Comparison of ENCODE assay signal across 10 mouse cellular contexts in genomic region chr2:112449597-112450296, GRCm38 (mm10). TPM values are rescaled to one million over a fixed set of nuclear protein-coding genes. Genes with fewer than 3 reads are reported as not detected.
A peak's percentile ranks its signal among the peaks of the same experiment; 100 is the strongest.
DNase-seq lines count a peak whose midpoint lies in the region; ATAC-seq and TF ChIP-seq lines count a peak whose summit lies in the region.
"Had no signal": no experiment of that assay in that cellular context is flagged by ENCODE, and none has a peak within 500 bp of the region (broad histone marks: within the 10 kb centered on the region; RNA-seq: fewer than 3 reads in every experiment).

No protein-coding gene starts in this region.

- no peaks in the 10 kb centered on the region for H3K36me3 ChIP-seq in midbrain, embryonic 11.5 days (ENCODE audit: control insufficient read depth, insufficient read depth, low read length)

- TF ChIP-seq POLR2A in cortical plate, adult 2 months (IDR thresholded peaks at IDR 0.05; ENCODE audit: extremely low read depth, insufficient read depth, low read length) = no peak

- peak; percentile 31; the same call in 1 of the 2 replicates for TF ChIP-seq CTCF in cortical plate, adult 2 months (IDR thresholded peaks at IDR 0.05; ENCODE audit: extremely low read depth, insufficient read depth, low read length)

- no peaks in the 10 kb centered on the region for H3K4me1 ChIP-seq in cortical plate, adult 2 months (ENCODE audit: control insufficient read depth, insufficient read depth, low read length)
- no peaks in the 10 kb centered on the region; the same call in 1 of the 2 replicates for H3K4me1 ChIP-seq in midbrain, embryonic 11.5 days (ENCODE audit: control insufficient read depth, insufficient read depth, low read length)

- H3K9ac ChIP-seq in midbrain, embryonic 11.5 days (ENCODE audit: low read length) = no peak overlapping the region

- DNase-seq in heart, postnatal 10 days = peak; percentile 28 to 49
- DNase-seq in heart, adult 8-10 months (ENCODE audit: low spot score) = no peak
- DNase-seq in urinary bladder, postnatal 25 days (ENCODE audit: low spot score) = peak; percentile 11
- DNase-seq in urinary bladder, postnatal 10 days (ENCODE audit: low spot score) = no peak
- DNase-seq in retina, postnatal 1 day = peak; percentile 18
- no peak for DNase-seq in right cerebral cortex, adult 18-20 months
- no peak for DNase-seq in midbrain, embryonic 11.5 days (ENCODE audit: low spot score, missing footprints)

- H3K27me3 ChIP-seq in midbrain, embryonic 11.5 days (ENCODE audit: control insufficient read depth, insufficient read depth, low read length) = no peaks in the 10 kb centered on the region

- H3K9me3 ChIP-seq in midbrain, embryonic 11.5 days (ENCODE audit: control insufficient read depth, low read length) = no peaks in the 10 kb centered on the region

- H3K27ac ChIP-seq in cortical plate, adult 2 months (ENCODE audit: insufficient read depth, low read length) = no peak overlapping the region
- H3K27ac ChIP-seq in midbrain, embryonic 11.5 days (ENCODE audit: low read depth, low read length) = no peak overlapping the region

- H3K4me2 ChIP-seq in midbrain, embryonic 11.5 days = no peak overlapping the region

- no peak overlapping the region for H3K4me3 ChIP-seq in cortical plate, adult 2 months (ENCODE audit: insufficient read depth, low read length)
- no peak overlapping the region for H3K4me3 ChIP-seq in midbrain, embryonic 11.5 days (ENCODE audit: low read depth, low read length)

- WGBS in midbrain, embryonic 11.5 days = 39% methylated on average over 4 of the region's 4 CpGs

- ATAC-seq in midbrain, embryonic 11.5 days (ENCODE audit: low FRiP score) = no peak

- intact Hi-C loops in heart, postnatal 10 days (cut with DNase I) = loop anchor here (1.0 to 10.0 kb wide), 3 partner anchors 70 to 215 kb away; partner anchors contain the start of genes Gm21985, Katnbl1, Lpcat4 and Nop10

RNA-seq across cellular contexts. Expression of gene Emc7, which starts 5.0 kb away (rescaled TPM):
- total RNA-seq in heart, postnatal 10 days (2021) = 10 to 100 TPM; 15.5 to 16.8 TPM
- 10 to 100 TPM; 15.8 to 17.0 (median 16.4) TPM for total RNA-seq in heart, adult 8-10 months (2022)
- polyA plus RNA-seq in cortical plate, adult 2 months (2012; rRNA removed) = 31.9 and 32.8 TPM in 2 replicates
- 11.2 and 12.0 TPM in 2 replicates for polyA plus RNA-seq in midbrain, embryonic 11.5 days (2014; fragmentation: Nextera tagmentation; extraction: Ambion mirVana)

RNA-seq across cellular contexts. Expression of gene Chrm5, which starts 30.8 kb away (rescaled TPM):
- total RNA-seq in heart, postnatal 10 days (2021) = not detected
- not detected for total RNA-seq in heart, adult 8-10 months (2022)
- 0.13 and 0.17 TPM in 2 replicates for polyA plus RNA-seq in cortical plate, adult 2 months (2012; rRNA removed)
- not detected in 2 replicates for polyA plus RNA-seq in midbrain, embryonic 11.5 days (2014; fragmentation: Nextera tagmentation; extraction: Ambion mirVana)
- polyA plus RNA-seq: large intestine, adult 2 months; neural tube, embryonic 11.5 days had no signal

RNA-seq across cellular contexts. Expression of gene Aven, which starts 43.0 kb away (rescaled TPM):
- total RNA-seq in heart, postnatal 10 days (2021) = 10 to 100 TPM; 14.4 to 15.8 TPM
- 10 to 100 TPM; 16.7 to 19.1 (median 18.9) TPM for total RNA-seq in heart, adult 8-10 months (2022)
- polyA plus RNA-seq in cortical plate, adult 2 months (2012; rRNA removed) = 9.7 and 10.8 TPM in 2 replicates
- 6.7 and 6.9 TPM in 2 replicates for polyA plus RNA-seq in midbrain, embryonic 11.5 days (2014; fragmentation: Nextera tagmentation; extraction: Ambion mirVana)

Comparison
In these comparisons a context has a peak if more than half of its experiments do, and no peak if none do; other contexts are left out.
1. DNase-seq: peak in heart, postnatal 10 days (2 of 2), urinary bladder, postnatal 25 days (single experiment) and retina, postnatal 1 day (single experiment); none in heart, adult 8-10 months (single experiment), urinary bladder, postnatal 10 days (single experiment), right cerebral cortex, adult 18-20 months (single experiment) and midbrain, embryonic 11.5 days (single experiment).